Mouse (Mus musculus): ENCODE measurements at regions not wholly inside any gene's neighbourhood (a gene's known extent, or its start where the extent isn't known, plus 50 kb on each side); places are given as distances from the start of the nearest gene placed in this dataset.

- H3K27me3 ChIP-seq (ENCODE audit: control insufficient read depth in 1 of 2, insufficient read depth in 2 of 2, low read length in 2 of 2): no peaks in the 10 kb centered on the region
- TF ChIP-seq SMC3 (IDR thresholded peaks at IDR 0.05; ENCODE audit: low read depth, low read length): no peak
- TF ChIP-seq POLR2AphosphoS5 (IDR thresholded peaks at IDR 0.05; ENCODE audit: borderline replicate concordance, low read depth, low read length): no peak
- TF ChIP-seq CHD2 (IDR thresholded peaks at IDR 0.05; ENCODE audit: low read length): no peak
- TF ChIP-seq BHLHE40 (IDR thresholded peaks at IDR 0.05; ENCODE audit: borderline replicate concordance, low read depth, low read length): no peak
- TF ChIP-seq MYB (IDR thresholded peaks at IDR 0.05; ENCODE audit: low read depth, low read length): no peak
- no peak for TF ChIP-seq HCFC1 (IDR thresholded peaks at IDR 0.05; ENCODE audit: low read depth, low read length)
- TF ChIP-seq E2F4 (IDR thresholded peaks at IDR 0.05; ENCODE audit: borderline replicate concordance, low read depth, low read length): no peak
- no peak for TF ChIP-seq ZKSCAN1 (IDR thresholded peaks at IDR 0.05; ENCODE audit: low read depth, low read length)
- no peak overlapping the region for H3K9ac ChIP-seq (ENCODE audit: control insufficient read depth, low read depth, low read length, poor library complexity, severe bottlenecking)
- H3K27ac ChIP-seq (ENCODE audit: control insufficient read depth, low read depth, low read length): no peak overlapping the region
- no peak overlapping the region for H3K4me3 ChIP-seq (ENCODE audit: control insufficient read depth in 1 of 2, insufficient read depth in 1 of 2, low read depth in 2 of 2, low read length in 2 of 2)
- H3K4me1 ChIP-seq (ENCODE audit: control insufficient read depth in 1 of 2, insufficient read depth in 2 of 2, low read length in 2 of 2): no peaks in the 10 kb centered on the region
- H3K36me3 ChIP-seq (ENCODE audit: control insufficient read depth in 1 of 2, insufficient read depth in 2 of 2, low read length in 2 of 2): no peaks in the 10 kb centered on the region
- no peaks in the 10 kb centered on the region for H3K9me3 ChIP-seq (replicated peaks; ENCODE audit: insufficient read depth, low read length)
- no peak for DNase-seq (ENCODE audit: low read depth, low spot score)
- no peaks in the 10 kb centered on the region for H3K79me2 ChIP-seq (ENCODE audit: control insufficient read depth, insufficient read depth, low read length, poor library complexity)
These were observed 1315.2 kb downstream of the Pcdh18 start for GRCm38 (mm10) chr3:48441938-48442337.

- no peak overlapping the region for H3K4me3 ChIP-seq (ENCODE audit: control insufficient read depth in 1 of 2, insufficient read depth in 1 of 2, low read depth in 2 of 2, low read length in 2 of 2)
- TF ChIP-seq BHLHE40 (IDR thresholded peaks at IDR 0.05; ENCODE audit: borderline replicate concordance, low read depth, low read length): no peak
- TF ChIP-seq ZKSCAN1 (IDR thresholded peaks at IDR 0.05; ENCODE audit: low read depth, low read length): no peak
- no peak for TF ChIP-seq TCF12 (IDR thresholded peaks at IDR 0.05; ENCODE audit: low read depth, low read length)
- no peak for TF ChIP-seq KAT2A (conservative IDR thresholded peaks at IDR 0.05; ENCODE audit: low read depth, low read length)
- no peak for TF ChIP-seq CHD1 (IDR thresholded peaks at IDR 0.05; ENCODE audit: low read depth, low read length)
- TF ChIP-seq MXI1 (IDR thresholded peaks at IDR 0.05; ENCODE audit: low read depth, low read length): no peak
- TF ChIP-seq UBTF (IDR thresholded peaks at IDR 0.05; ENCODE audit: borderline replicate concordance, insufficient read depth, low read depth, low read length): no peak
These were observed 1327.6 kb downstream of the Pcdh18 start for GRCm38 (mm10) chr3:48429406-48430033.

GRCm38 (mm10) chr3:48389862-48390261 lies 1367.3 kb downstream of the Pcdh18 start:
- Histone ChIP-seq H3K4me1 (ENCODE audit: control insufficient read depth in 1 of 2, insufficient read depth in 2 of 2, low read length in 2 of 2) (no peaks in the 10 kb centered on the region), H3K27ac (ENCODE audit: control insufficient read depth, low read depth, low read length) (no peak overlapping the region), H3K36me3 (ENCODE audit: control insufficient read depth in 1 of 2, insufficient read depth in 2 of 2, low read length in 2 of 2) (no peaks in the 10 kb centered on the region), H3K79me2 (ENCODE audit: control insufficient read depth, insufficient read depth, low read length, poor library complexity) (no peaks in the 10 kb centered on the region), H3K27me3 (ENCODE audit: control insufficient read depth in 1 of 2, insufficient read depth in 2 of 2, low read length in 2 of 2) (no peaks in the 10 kb centered on the region), H3K9me3 (replicated peaks; ENCODE audit: insufficient read depth, low read length) (no peaks in the 10 kb centered on the region), H3K4me3 (ENCODE audit: control insufficient read depth in 1 of 2, insufficient read depth in 1 of 2, low read depth in 2 of 2, low read length in 2 of 2) (no peak overlapping the region), H3K9ac (ENCODE audit: control insufficient read depth, low read depth, low read length, poor library complexity, severe bottlenecking) (no peak overlapping the region)
- no peak for DNase-seq (ENCODE audit: low read depth, low spot score)
- no peak for TF ChIP-seq GATA1 (IDR thresholded peaks at IDR 0.05; ENCODE audit: low read depth, low read length)
- no peak for TF ChIP-seq ELF1 (IDR thresholded peaks at IDR 0.05; ENCODE audit: low read depth, low read length)
- no peak for TF ChIP-seq MXI1 (IDR thresholded peaks at IDR 0.05; ENCODE audit: low read depth, low read length)
- TF ChIP-seq RCOR1 (IDR thresholded peaks at IDR 0.05; ENCODE audit: low read depth, low read length): no peak
- no peak for TF ChIP-seq POLR2AphosphoS2 (IDR thresholded peaks at IDR 0.05; ENCODE audit: low read length)
- no peak for TF ChIP-seq RAD21 (IDR thresholded peaks at IDR 0.05; ENCODE audit: low read depth, low read length)
- TF ChIP-seq TAL1 (IDR thresholded peaks at IDR 0.05; ENCODE audit: low read length): no peak
- TF ChIP-seq NELFE (IDR thresholded peaks at IDR 0.05; ENCODE audit: low read depth, low read length): no peak
- TF ChIP-seq EP300 (IDR thresholded peaks at IDR 0.05; ENCODE audit: low read depth in 1 of 2, low read length in 2 of 2): no peak
- TF ChIP-seq ZC3H11A (IDR thresholded peaks at IDR 0.05; ENCODE audit: low read depth, low read length): no peak
- no peak for TF ChIP-seq POLR2AphosphoS5 (IDR thresholded peaks at IDR 0.05; ENCODE audit: borderline replicate concordance, low read depth, low read length)
- no peak for TF ChIP-seq MAX (IDR thresholded peaks at IDR 0.05; ENCODE audit: low read length)
- no peak for TF ChIP-seq USF1 (IDR thresholded peaks at IDR 0.05; ENCODE audit: low read depth, low read length)
- no peak for TF ChIP-seq MYC (IDR thresholded peaks at IDR 0.05; ENCODE audit: low read depth, low read length)
- no peak for TF ChIP-seq UBTF (IDR thresholded peaks at IDR 0.05; ENCODE audit: borderline replicate concordance, insufficient read depth, low read depth, low read length)
- TF ChIP-seq ZKSCAN1 (IDR thresholded peaks at IDR 0.05; ENCODE audit: low read depth, low read length): no peak
- TF ChIP-seq GABPA (IDR thresholded peaks at IDR 0.05; ENCODE audit: low read depth, low read length): no peak

More at GRCm38 (mm10) chr3:48429406-48430033, 1327.6 kb downstream of the Pcdh18 start:
- Histone ChIP-seq H3K79me2 (ENCODE audit: control insufficient read depth, insufficient read depth, low read length, poor library complexity) (no peaks in the 10 kb centered on the region), H3K9ac (ENCODE audit: control insufficient read depth, low read depth, low read length, poor library complexity, severe bottlenecking) (no peak overlapping the region), H3K9me3 (replicated peaks; ENCODE audit: insufficient read depth, low read length) (no peaks in the 10 kb centered on the region), H3K27me3 (ENCODE audit: control insufficient read depth in 1 of 2, insufficient read depth in 2 of 2, low read length in 2 of 2) (no peaks in the 10 kb centered on the region), H3K36me3 (ENCODE audit: control insufficient read depth in 1 of 2, insufficient read depth in 2 of 2, low read length in 2 of 2) (no peaks in the 10 kb centered on the region), H3K27ac (ENCODE audit: control insufficient read depth, low read depth, low read length) (no peak overlapping the region), H3K4me1 (ENCODE audit: control insufficient read depth in 1 of 2, insufficient read depth in 2 of 2, low read length in 2 of 2) (no peaks in the 10 kb centered on the region)
- no peak for DNase-seq (ENCODE audit: low read depth, low spot score)
